Mouse (Mus musculus) mammary gland, adult 2 months (tissue): Measurements from ENCODE around the gene Hrk. TPM values are rescaled to one million over a fixed set of nuclear protein-coding genes. Genes with fewer than 3 reads are reported as not detected.

Source experiments
- polyA plus RNA-seq: library from polyadenylated mRNA; depleted of rRNA; stranded (reverse); fragments of >200 nt; gene quantifications from 2 replicates; pipeline ENCODE4 v1.2.3, GENCODE M21; 2012; ENCODE audit warnings: low replicate concordance; rRNA removed

The Hrk gene
- 0.05 and 0.11 TPM in 2 replicates for polyA plus RNA-seq

DNA sequence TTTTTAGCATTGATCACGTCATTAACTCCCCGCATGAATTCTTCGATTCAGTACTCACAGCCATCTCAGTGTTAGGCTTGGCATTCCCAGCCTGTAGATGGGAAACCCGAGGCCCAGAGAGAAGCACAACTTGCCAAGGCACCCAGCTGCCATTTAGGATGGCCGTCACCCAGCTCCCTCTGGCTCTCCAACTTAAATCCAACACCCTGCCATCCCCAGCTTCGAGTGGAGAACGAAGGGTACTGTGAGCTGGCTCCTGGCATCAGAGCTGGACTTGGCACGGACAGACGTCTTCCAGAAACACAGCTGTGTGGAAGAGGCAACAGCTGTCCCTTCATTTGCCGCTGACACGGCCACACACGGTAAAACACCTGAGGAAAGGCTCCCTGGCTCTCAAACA lies at the start of gene Hrk:
Gene Hrk (plus strand): TSS at position 68 of the 400 bp plus-strand sequence.

DNA sequence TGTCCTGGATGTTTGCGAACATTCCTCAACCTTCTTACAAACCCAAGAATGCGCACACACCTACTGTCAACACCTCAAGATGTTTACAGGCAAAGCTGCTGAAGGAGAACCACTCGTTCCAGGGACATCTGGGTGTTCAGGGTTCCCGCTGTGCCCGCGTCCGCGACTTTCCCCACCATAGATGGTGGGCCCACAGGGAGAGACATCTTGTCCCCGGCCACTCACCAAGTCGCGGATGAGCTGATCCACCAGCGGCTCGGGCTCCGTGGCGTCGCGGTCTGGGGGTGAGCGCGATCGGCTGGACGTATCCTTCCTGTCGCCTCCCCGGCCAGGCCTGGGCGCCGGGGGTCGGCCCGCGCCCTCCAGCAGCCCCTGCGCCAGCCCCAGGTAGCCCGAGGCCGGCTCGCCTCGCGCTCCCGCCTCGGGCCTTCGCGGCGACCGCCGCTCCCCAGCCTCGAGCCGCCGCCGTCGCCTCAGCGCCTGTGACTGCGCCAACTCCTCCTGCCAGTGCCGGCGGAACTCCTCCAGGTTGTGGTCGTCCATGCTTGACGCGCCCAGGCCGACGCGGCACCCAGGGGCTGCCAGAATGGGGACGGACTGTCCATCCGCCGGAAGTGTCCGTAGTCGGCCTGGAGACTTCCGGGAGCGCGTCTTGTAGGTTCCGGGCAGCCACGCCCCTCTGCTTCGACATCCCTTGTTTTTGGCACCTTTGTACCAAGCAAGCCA lies 9.4 kb upstream of the Hrk start, which contains the start of gene Fbxw8:
Gene Fbxw8 (minus strand): TSS at position 626 of the 726 bp plus-strand sequence.

Other genes with a start within 250 kb of the Hrk start
- 47.4 and 57.7 TPM in 2 replicates for gene Fbxo21, start 187.9 kb upstream of the Hrk start, polyA plus RNA-seq
- 7.0 and 25.6 TPM in 2 replicates for gene Tesc, start 136.9 kb upstream of the Hrk start, polyA plus RNA-seq
- gene Fbxw8, start 9.2 kb upstream of the Hrk start, polyA plus RNA-seq = 62.5 and 64.7 TPM in 2 replicates
- gene Rnft2, start 80.5 kb downstream of the Hrk start, polyA plus RNA-seq = 4.3 and 5.5 TPM in 2 replicates
- 8.8 and 12.6 TPM in 2 replicates for gene 2410131K14Rik, start 80.6 kb downstream of the Hrk start, polyA plus RNA-seq